Mouse (Mus musculus) limb, embryonic 13.5 days (tissue): ENCODE data around the gene Crabp2. TPM values are rescaled to one million over a fixed set of nuclear protein-coding genes. Genes with fewer than 3 reads are reported as not detected.
A peak's percentile ranks its signal among the peaks of the same experiment; 100 is the strongest.

Source experiments
- ATAC-seq: fragments of 200-750 bp; cut with Nextera tagmentation; 2 replicates; pipeline ENCODE4 v1.8.0; 2017; ENCODE audit warnings: low read depth, moderate number of reproducible peaks, moderate TSS enrichment; ENCODE audit not compliant: low FRiP score
- H3K27ac ChIP-seq: fragments of 300-500 bp; sonication (generic); 2 replicates; pipeline ENCODE4 v1.5.1; 2015; ENCODE audit warnings: inconsistent platforms, mild to moderate bottlenecking, moderate library complexity
- H3K27me3 ChIP-seq: fragments of 300-500 bp; sonication (generic); 2 replicates; pipeline ENCODE4 v1.6.1; 2015; ENCODE audit warnings: mild to moderate bottlenecking, inconsistent platforms
- H3K36me3 ChIP-seq: fragments of 300-500 bp; sonication (generic); 2 replicates; pipeline ENCODE4 v1.6.1; 2015; ENCODE audit warnings: inconsistent platforms, mild to moderate bottlenecking, moderate library complexity
- H3K4me1 ChIP-seq: fragments of 300-500 bp; sonication (generic); 2 replicates; pipeline ENCODE4 v1.6.1; 2015; ENCODE audit warnings: inconsistent platforms
- H3K4me2 ChIP-seq: fragments of 300-500 bp; sonication (generic); replicated peaks from 2 replicates; pipeline ENCODE4 v1.6.1; 2015; ENCODE audit warnings: inconsistent platforms, mild to moderate bottlenecking, moderate library complexity
- H3K4me3 ChIP-seq: fragments of 300-500 bp; sonication (generic); 2 replicates; pipeline ENCODE4 v1.5.1; 2015; ENCODE audit warnings: moderate library complexity, mild to moderate bottlenecking, inconsistent platforms
- H3K9ac ChIP-seq: fragments of 300-500 bp; sonication (generic); 2 replicates; pipeline ENCODE4 v1.6.1; 2015; ENCODE audit warnings: mild to moderate bottlenecking, inconsistent platforms
- H3K9me3 ChIP-seq: fragments of 300-500 bp; sonication (generic); 2 replicates; pipeline ENCODE4 v1.6.1; 2016; ENCODE audit warnings: inconsistent platforms
- WGBS: fragments of 180-500 bp; shearing (Covaris S2); methylation state at CpG from one replicate; pipeline ENCODE4 v1.1.7; 2015; 5-methylcytosine and 5-hydroxymethylcytosine counted together
- polyA plus RNA-seq: library from polyadenylated mRNA; unstranded; fragments of >200 nt; fragmentation: Nextera tagmentation; extraction: Ambion mirVana; gene quantifications from 2 replicates; pipeline ENCODE4 v1.2.1, GENCODE M21; 2015

Gene Crabp2
- polyA plus RNA-seq, 1 experiment from 2014 or later: 518 TPM

DNA sequence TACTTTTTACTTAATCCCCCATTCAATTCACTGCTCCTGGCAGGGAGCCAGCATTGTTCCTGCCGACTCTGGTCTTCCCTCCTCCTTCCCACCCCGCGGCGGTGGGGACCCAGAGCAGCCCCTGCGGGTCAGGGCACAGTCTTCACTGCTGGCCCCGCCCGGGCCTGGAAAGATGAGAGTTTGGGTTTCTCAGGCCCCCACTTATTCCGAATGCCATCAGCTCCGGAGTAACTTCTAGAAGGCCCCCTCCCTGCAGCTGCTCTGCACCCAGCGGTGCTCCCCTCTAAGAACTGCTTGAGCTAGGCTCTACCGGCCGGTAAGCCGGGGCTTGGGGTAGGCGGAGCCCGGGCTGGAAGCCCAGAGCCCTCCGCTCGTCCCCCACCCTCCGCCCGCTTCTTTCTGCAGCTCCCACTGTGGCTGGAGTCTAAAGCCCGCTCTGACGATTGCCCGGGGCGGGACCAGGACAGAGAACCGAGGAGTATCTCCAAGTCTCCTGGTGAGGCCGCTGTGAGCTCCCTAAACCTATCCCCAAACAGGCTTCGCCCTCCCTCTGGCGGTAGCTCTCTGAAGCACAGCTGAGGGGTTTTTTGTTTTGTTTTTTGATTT is 12.2 kb downstream of the Crabp2 start:
- WGBS: under 1% methylated on average over 27 of the region's 27 CpGs
- Histone ChIP-seq H3K27me3 (no peaks in the 10 kb centered on the region), H3K36me3 (no peaks in the 10 kb centered on the region), H3K4me2 (peak overlapping the region; percentile 66), H3K9me3 (no peaks in the 10 kb centered on the region), H3K4me3 (peak overlapping the region; percentile 44), H3K4me1 (peaks cover 26% of the 10 kb centered on the region), H3K9ac (peak overlapping the region; percentile 72), H3K27ac (peak overlapping the region; percentile 98)
- ATAC-seq: peak; percentile 97

DNA sequence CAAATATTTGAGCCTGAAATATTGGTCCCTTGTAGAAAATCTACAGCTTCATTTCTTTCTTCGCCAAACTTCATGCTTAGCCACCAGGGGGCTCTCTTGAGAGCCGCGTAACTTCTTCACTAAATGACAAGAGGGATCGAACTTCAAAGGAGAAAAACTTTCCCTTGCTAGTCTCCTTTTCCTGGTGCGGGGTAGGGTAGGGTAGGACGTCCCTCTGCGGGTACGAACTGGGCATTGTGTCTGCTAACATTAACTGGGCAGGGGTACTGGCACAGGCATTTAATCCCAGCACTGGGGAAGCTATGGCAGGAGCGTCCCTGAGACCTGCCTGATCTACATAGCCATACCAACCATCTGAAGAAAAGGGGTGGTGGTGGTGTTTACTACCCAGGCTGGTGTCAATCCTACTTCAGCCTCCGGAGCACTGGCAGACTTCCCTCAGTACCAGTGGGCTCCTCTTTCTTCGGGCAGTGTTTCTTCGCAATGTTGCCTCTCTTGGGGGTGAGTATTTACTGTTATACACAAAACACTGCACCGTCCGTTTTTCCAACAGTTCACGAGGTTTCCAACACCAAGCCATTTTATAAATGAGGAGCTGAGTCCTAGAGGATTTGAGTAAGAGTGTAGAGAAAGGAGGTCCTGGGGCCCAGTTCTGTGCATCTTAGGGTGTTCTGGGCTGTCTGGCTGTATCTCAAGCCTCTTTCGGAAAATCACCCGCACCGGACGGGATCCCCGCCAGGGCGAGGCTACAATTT is 21.9 kb downstream of the Crabp2 start:
- Histone ChIP-seq H3K4me1 (peaks cover 47% of the 10 kb centered on the region), H3K4me2 (peak overlapping the region; percentile 87), H3K9me3 (no peaks in the 10 kb centered on the region), H3K27ac (no peak overlapping the region), H3K27me3 (peaks cover 49% of the 10 kb centered on the region), H3K36me3 (peaks cover 2% of the 10 kb centered on the region), H3K9ac (peak overlapping the region; percentile 75; the same call in 1 of the 2 replicates), H3K4me3 (peak overlapping the region; percentile 53)
- no peak for ATAC-seq
- WGBS: under 1% methylated on average over 21 of the region's 21 CpGs

DNA sequence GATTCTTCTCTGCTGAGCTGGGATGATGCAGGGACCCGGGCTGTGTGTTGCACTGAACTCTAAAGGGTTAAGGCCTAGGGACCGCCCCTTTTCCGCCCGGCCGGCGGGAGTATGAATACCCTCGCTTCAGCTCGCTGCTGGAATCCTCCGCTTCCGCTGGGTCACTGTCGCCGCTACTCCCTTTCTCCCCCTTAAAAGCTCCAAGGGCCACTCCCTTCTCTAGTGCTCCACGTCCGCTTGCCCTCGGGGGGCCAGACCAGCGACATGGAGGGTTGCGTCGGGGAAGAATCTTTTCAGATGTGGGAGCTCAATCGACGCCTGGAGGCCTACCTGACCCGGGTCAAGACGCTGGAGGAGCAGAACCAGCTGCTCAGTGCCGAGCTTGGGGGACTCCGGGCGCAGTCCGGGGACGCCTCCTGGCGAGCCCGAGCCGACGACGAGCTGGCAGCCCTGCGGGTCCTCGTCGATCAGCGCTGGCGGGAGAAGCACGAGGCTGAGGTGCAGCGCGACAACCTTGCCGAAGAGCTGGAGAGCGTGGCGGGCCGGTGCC is 22.5 kb downstream of the Crabp2 start, which contains the start of gene Nes:
Gene Nes (plus strand): TSS at position 140 of the 550 bp plus-strand sequence.
- Histone ChIP-seq H3K4me2 (peak within 1 kb of the TSS; percentile 87), H3K9ac (peak within 1 kb of the TSS; percentile 75), H3K4me1 (peaks cover 47% of the 10 kb centered on the region), H3K4me3 (peak within 1 kb of the TSS; percentile 53), H3K9me3 (no peaks in the 10 kb centered on the region), H3K27ac (peak within 1 kb of the TSS; percentile 40; the same call in 1 of the 2 replicates), H3K36me3 (peaks cover 7% of the 10 kb centered on the region), H3K27me3 (peaks cover 49% of the 10 kb centered on the region)
- peak; percentile 79 for ATAC-seq
- under 1% methylated on average over 44 of the region's 44 CpGs for WGBS

DNA sequence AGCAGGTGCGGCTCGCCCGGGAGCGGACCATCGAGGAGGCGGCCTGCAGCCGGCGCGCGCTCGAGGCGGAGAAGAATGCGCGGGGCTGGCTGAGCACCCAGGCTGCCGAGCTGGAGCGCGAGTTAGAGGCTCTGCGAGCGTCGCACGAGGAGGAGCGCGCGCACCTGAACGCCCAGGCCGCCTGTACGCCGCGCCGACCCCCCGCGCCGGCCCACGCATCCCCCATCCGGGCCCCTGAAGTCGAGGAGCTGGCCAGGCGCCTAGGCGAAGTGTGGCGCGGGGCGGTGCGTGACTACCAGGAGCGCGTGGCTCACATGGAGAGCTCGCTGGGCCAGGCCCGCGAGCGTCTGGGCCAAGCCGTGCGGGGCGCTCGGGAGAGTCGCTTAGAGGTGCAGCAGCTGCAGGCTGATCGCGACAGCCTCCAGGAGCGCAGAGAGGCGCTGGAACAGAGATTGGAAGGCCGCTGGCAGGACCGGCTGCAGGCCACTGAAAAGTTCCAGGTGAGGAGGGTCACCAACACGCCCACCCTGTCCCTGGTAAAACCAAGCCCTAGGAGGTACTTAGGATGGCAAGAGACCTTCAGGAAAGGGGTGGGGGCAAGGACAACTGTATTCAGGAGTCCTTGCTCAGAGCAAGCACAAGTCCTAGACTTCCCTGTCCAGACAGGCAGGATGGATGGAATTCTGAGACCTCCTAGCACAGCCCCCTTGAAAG is 23.2 kb downstream of the Crabp2 start:
- WGBS: under 1% methylated on average over 60 of the region's 60 CpGs
- Histone ChIP-seq H3K27ac (peak overlapping the region; percentile 40; the same call in 1 of the 2 replicates), H3K4me1 (peaks cover 47% of the 10 kb centered on the region), H3K9ac (peak overlapping the region; percentile 75), H3K4me2 (peak overlapping the region; percentile 87), H3K9me3 (no peaks in the 10 kb centered on the region), H3K4me3 (peak overlapping the region; percentile 53), H3K36me3 (peaks cover 11% of the 10 kb centered on the region), H3K27me3 (peaks cover 49% of the 10 kb centered on the region)
- peak; percentile 8 for ATAC-seq

DNA sequence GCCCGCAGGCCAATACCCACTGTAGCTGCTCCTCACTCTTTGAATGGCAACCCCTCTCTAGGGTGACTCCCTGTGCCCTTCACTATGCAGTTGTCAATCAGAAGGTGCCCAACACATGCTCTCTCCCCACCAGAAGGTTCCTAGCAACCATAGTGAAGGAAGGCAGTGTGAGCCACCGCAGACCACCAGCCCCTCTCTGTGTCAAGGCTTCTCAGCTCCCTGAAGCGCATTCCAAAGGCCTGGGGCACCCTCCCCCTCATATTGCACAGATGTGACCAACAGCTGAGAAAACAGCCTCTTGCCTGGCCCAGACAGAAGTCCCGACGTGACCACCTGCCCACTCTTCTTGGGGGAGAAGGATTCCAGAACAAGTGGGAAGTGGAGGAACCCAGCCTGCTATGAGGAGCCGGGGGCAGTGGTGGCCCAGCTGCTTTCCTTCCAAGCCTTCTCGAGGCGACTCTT is 23.8 kb downstream of the Crabp2 start:
- Histone ChIP-seq H3K4me3 (peak overlapping the region; percentile 53), H3K27me3 (peaks cover 49% of the 10 kb centered on the region), H3K9me3 (no peaks in the 10 kb centered on the region), H3K27ac (no peak overlapping the region; the same call in 1 of the 2 replicates), H3K4me2 (peak overlapping the region; percentile 87), H3K36me3 (peaks cover 13% of the 10 kb centered on the region), H3K9ac (peak overlapping the region; percentile 75), H3K4me1 (peaks cover 47% of the 10 kb centered on the region)
- WGBS: 8% methylated on average over 8 of the region's 8 CpGs
- ATAC-seq: peak; percentile 55

DNA sequence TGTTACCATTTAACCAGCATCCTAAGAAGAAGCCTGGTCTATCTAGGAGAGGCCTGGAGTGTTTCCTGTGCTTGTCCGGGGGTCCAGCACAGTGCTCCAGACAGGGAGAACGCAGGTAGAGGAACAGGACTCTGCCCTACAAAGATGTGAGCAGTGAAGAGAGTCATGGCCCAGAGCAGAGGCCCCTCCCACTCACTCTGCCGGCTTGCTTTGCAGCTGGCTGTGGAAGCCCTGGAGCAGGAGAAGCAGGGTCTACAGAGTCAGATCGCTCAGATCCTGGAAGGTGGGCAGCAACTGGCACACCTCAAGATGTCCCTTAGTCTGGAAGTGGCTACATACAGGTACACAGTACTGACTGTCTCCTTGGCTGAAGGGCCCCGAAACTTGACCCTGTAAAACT is 24.3 kb downstream of the Crabp2 start:
- Histone ChIP-seq H3K27ac (no peak overlapping the region; the same call in 1 of the 2 replicates), H3K4me2 (peak overlapping the region; percentile 87), H3K4me3 (peak overlapping the region; percentile 53), H3K9me3 (no peaks in the 10 kb centered on the region), H3K4me1 (peaks cover 47% of the 10 kb centered on the region), H3K36me3 (peaks cover 13% of the 10 kb centered on the region), H3K27me3 (peaks cover 46% of the 10 kb centered on the region), H3K9ac (peak overlapping the region; percentile 75)
- no peak for ATAC-seq
- 17% methylated on average over 5 of the region's 5 CpGs for WGBS

DNA sequence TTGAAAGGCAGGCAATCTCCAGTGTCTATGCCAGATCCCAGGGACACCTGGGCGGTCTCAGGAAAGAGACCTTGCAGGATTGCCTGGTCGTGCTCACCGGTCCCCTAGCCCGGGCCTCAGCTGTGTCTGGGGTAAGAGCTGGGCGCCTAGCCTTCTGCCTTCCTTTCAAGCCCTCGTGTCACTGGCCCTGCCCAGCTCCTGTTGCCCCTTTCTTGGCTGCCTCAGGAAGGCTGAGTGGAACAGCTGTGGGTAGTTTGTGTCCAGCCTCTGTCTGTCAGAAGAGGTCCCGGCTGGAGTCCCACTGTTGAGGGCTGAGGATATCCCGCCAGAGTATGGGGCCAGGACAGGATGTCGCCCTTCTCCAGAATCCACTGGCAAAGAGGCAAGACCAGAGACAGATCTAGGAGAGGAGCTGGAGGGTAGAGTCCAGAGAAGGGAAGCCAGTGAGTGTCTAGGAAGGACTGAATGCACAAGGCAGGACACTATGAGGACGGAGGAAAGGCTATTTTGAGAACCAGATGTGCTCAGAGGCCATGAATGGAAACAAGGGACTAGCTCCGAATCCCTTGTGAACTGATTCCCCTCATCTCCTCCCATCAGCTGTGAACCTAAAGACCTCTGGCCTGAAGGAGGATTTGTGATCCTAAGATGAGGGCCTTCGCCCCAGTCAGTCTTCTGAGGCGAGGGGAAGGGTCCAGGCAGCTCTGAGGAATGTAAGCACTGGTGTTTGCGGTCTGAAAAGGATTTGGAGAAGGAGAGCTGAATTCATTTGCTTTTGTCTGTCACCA is 25.3 kb downstream of the Crabp2 start:
- Histone ChIP-seq H3K9me3 (no peaks in the 10 kb centered on the region), H3K9ac (peak overlapping the region; percentile 50), H3K27ac (no peak overlapping the region; the same call in 1 of the 2 replicates), H3K27me3 (peaks cover 40% of the 10 kb centered on the region), H3K4me3 (peak overlapping the region; percentile 53), H3K4me2 (peak overlapping the region; percentile 87), H3K36me3 (peaks cover 13% of the 10 kb centered on the region), H3K4me1 (peaks cover 47% of the 10 kb centered on the region)
- WGBS: 40% methylated on average over 14 of the region's 14 CpGs
- ATAC-seq: no peak

DNA sequence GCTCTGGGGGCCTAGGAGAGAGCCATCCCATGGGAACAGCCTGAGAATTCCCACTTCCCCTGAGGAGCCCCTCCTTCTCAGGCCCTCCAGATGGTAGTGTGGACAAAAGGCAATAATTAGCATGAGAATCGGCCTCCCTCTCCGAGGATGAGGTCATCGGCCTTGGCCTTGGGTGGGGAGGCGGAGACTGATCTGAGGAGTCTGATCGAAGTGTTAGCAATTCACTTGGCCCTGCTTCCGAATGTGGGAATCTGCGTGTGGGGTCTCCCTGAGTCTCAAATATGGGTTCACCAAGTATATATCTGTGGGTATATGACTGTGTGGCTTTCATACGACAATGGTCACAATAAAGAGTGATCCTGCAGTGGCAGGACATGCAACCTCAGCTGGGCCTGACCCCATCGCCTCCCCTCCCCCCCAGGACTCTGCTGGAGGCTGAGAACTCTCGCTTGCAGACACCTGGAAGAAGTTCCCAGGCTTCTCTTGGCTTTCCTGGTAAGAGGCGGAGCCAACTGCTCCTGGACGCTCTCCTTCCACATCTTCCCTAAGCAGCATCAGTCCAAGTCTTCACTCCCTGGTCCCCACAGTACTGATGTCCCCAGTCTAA is 26.0 kb downstream of the Crabp2 start:
- 25% methylated on average over 12 of the region's 12 CpGs for WGBS
- Histone ChIP-seq H3K4me2 (peak overlapping the region; percentile 87), H3K27ac (no peak overlapping the region), H3K4me1 (peaks cover 47% of the 10 kb centered on the region), H3K9me3 (no peaks in the 10 kb centered on the region), H3K9ac (peak overlapping the region; percentile 50), H3K36me3 (peaks cover 13% of the 10 kb centered on the region), H3K27me3 (peaks cover 40% of the 10 kb centered on the region), H3K4me3 (peak overlapping the region; percentile 53)
- ATAC-seq: no peak

DNA sequence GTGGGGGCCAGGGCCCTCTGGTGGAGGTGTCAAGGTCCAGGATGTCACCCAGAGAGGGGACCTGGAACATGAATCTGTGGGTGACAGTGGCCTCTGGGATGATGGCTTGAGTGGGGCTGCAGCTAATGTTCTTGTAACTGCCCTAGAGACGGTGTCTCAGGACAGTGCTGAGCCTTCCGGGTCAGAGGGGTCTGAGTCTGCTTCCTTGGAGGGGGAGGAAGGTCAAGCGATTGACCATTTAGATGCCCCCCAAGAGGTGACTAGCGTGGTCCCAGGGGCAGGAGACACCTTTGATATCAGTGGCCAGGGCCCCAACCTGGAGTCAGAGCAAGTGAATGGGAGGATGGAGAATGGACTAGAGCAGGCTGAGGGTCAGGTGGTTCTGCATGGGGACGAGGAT is 31.0 kb downstream of the Crabp2 start:
- WGBS: 80% methylated on average over 5 of the region's 5 CpGs
- ATAC-seq: no peak

DNA sequence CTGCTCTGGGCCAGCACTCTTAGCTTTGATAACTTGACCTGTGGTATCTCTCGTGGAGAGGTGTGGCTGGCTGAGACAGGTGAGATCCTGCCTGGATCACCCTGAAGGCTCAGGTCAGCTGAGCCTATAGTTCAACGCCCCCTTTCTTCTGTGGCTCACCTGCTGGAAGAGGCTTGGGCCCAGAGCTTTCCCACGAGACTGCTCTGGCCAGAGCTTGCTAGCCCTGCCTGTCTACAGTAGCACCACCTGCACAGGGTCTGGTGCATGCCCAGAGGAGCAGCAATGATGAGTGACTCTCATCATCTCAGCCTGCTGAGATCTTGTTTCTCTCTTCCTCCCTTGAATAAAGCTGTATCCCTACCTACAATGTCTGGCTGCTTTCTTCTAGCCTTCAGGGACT is 31.6 kb downstream of the Crabp2 start:
- Histone ChIP-seq H3K27me3 (0 out of 2 replicates have a peak, but pooled peaks cover 3% of the 10 kb centered on the region), H3K27ac (no peak overlapping the region), H3K4me3 (no peak overlapping the region), H3K4me1 (peaks cover 31% of the 10 kb centered on the region), H3K9me3 (no peaks in the 10 kb centered on the region), H3K9ac (no peak overlapping the region), H3K36me3 (peaks cover 13% of the 10 kb centered on the region), H3K4me2 (no peak overlapping the region)
- 40% methylated on average over 3 of the region's 3 CpGs for WGBS
- no peak for ATAC-seq

More for the DNA sequence above, 31.0 kb downstream of the Crabp2 start:
- Histone ChIP-seq H3K36me3 (peaks cover 13% of the 10 kb centered on the region), H3K4me2 (no peak overlapping the region), H3K9ac (no peak overlapping the region), H3K9me3 (no peaks in the 10 kb centered on the region), H3K27ac (no peak overlapping the region), H3K4me1 (peaks cover 33% of the 10 kb centered on the region), H3K4me3 (no peak overlapping the region), H3K27me3 (0 out of 2 replicates have a peak, but pooled peaks cover 3% of the 10 kb centered on the region)

DNA sequence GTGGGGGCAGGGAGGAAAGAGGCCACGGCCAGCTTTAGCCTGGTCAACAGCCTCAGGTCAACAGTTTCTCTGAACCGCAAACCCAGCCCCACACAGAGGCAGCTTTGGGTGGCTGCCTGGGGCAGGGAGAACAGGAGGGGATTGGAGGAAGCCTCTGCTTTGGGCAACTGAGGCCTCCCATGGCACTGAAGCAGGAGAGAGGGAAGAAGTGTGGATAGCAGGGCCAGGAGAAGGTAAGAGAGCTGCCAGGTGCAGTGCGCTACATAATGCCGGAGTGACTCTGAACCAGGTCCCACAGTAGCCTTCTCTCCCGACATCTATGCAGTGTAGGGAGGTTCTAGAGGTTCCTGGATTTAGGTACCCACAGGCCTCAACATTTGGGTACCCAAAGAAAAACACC is 32.3 kb downstream of the Crabp2 start:
- H3K9me3 ChIP-seq: no peaks in the 10 kb centered on the region
- 0 out of 2 replicates have a peak, but pooled peaks cover 3% of the 10 kb centered on the region for H3K27me3 ChIP-seq
- ATAC-seq: no peak
- H3K4me2 ChIP-seq: no peak overlapping the region
- H3K27ac ChIP-seq: no peak overlapping the region
- peaks cover 38% of the 10 kb centered on the region for H3K4me1 ChIP-seq
- no peak overlapping the region for H3K4me3 ChIP-seq
- WGBS: 54% methylated on average over 5 of the region's 5 CpGs
- no peak overlapping the region for H3K9ac ChIP-seq
- H3K36me3 ChIP-seq: peaks cover 8% of the 10 kb centered on the region
